Mouse (Mus musculus): ENCODE data around the gene Grpel1.

The Grpel1 gene

DNA sequence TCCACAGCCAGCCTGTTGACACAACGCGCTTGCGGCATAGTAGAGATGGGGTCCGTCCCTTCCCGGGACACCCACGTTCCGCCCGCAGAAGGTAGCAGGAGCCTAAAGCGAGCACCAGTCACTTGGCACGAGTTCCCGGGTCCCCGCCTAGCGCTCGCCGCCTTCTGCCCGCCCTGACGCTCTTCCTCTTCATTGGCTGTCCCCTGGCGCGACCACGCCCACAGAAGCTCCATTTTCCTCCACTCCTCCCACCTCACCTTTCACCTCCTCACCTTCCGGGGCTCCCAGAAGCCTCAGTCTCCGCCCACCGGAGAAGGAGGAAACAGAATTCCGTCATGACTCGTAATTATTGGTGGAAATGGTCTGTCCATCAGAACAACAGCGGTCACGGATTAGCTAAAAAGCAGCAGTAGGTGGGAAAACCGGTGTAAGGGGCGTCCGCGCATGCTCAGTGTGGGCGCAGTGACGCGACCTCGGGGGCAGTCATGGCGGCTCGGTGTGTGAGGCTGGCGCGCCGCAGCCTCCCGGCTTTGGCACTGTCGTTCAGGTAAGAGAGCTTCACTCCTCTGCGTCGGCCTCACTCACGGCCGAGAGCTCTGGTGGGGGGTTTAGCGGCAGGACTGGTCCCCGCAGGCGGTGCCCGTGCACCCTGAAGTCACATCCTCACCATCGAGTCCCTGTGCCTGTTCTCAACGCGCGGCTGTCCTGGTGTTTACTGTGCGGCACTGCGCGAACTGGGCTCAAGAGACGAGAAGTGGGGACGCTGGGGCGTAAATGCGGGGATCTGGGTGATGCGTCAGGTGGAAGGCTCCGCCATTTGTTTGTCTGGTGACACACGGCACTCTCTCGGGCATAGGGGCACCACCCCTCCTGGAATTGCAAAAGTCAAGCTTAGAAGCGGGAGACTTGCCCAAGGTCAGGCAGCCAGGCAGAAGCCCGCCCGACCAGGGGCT lies at the start of gene Grpel1:
Gene Grpel1, plus strand, starts transcription at position 290 of the 953 bp plus-strand sequence.
- DNase-seq (ENCODE audit: low spot score): peak; percentile 100

DNA sequence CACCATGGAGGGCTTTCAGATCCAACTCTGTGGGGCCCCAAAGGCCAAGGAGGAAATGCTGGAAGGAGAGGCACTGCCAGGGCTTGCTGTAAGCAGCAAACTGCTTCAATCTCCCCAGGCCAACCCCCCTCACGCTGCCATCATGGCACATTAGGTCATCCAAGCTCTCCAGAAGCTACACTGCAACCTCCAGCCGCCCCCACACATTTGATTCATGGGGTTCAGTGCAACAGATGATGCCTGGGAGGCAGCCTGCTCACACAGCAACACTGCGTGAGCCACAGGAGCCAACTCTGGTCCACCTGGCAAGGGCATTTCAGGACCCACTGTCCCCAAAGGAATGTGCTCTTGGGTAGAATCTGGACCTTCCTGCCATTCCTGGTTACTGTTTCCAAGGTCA lies 44.9 kb upstream of the Grpel1 start:
- DNase-seq (ENCODE audit: low spot score): no peak

DNA sequence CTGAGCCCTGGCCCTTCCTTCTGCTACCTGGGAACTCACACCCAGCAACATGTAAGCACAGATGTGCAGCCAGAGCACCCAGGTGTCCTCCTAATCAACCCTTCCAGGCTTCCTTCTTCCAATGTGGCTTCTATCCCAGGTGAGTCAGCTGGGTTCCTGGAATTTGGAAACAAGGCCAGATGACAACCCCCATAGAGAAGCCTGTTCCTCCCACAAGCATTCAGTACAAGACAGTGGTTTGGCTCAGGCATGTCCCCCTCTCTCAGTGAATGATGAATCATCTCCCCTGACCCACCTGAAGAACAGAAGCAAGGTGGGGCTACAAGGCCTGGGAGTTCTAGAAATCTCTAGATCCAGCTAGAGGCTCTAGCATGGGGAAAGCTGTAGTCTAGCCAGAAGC lies 42.1 kb upstream of the Grpel1 start:
- DNase-seq (ENCODE audit: low spot score): no peak

DNA sequence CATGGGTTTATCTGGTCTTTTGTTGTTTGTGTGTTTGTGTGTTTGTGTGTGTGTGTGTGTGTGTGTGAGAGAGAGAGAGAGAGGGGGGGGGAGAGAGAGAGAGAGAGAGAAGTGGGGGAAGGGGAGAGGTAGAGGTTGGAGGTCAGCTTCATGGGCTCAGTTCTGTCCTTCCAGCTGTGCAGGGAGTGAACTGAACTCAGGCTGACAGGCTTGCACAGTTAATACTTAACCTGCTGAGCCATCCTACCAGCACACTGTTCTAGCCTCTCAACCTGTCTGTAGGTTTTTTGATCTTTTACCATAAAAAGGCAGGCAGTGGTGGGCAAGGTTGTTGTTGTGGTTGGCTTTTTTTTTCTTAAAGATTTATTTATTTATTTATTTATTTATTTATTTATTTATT lies 40.1 kb upstream of the Grpel1 start:
- no peak for DNase-seq (ENCODE audit: low spot score)

DNA sequence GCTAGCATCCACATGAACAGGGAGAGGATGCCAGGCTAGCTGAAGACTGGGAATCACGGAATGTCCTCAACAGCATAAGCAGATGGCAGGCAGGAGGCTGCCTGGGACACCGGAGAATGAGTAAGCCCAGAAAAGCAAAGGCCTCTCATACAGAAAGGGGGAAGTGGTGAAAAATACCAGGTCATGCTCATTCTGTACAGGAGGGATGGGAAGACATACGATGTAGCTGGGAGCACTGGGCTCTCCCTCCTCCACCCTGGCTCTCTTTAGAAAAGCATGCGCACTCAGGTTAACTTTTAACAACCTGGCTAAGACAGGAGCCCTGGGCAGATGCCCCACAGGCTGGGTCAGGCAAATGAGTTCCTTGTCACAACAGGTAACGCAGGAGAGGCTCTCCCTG lies 38.4 kb upstream of the Grpel1 start:
- no peak for DNase-seq (ENCODE audit: low spot score)

DNA sequence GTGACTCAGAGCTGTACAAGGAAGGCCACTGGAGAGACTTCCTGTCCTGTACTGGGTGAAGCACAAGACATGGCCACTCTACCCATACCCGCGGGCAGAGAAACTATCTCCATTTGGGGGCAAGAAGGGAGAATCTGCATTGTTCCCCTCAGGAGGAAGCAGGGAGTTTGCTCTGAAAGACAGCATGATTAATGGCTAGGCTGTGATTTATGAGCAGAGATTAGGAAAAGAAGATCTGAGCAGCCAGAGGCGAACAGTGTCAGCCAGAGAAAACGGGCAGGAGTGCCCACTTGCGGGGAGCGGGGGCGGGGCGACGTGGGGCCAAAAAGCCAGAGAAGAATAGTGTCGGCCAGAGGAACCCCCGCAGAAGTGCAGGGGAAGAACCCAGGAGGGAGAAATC lies 37.0 kb upstream of the Grpel1 start:
- no peak for DNase-seq (ENCODE audit: low spot score)

DNA sequence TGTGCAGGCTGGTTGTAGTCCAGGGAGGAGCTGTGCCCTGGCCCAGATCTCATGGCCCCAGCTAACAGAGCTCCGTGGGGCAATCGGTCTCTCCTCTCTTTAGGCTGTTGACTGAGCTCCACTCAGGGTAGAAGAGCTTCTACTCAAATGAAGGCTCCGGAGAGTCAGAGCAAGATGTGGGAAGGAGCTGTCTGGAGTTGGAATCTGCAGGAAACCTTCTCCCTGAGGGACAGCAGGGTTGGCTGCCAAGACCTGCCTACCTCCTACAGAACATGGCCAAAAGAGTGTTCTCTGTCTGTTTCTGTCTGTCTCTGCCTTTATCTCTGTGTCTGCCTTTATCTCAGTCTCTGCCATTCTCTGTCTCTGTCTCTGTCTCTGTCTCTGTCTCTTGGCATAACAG lies 35.2 kb upstream of the Grpel1 start:
- DNase-seq (ENCODE audit: low spot score): no peak

DNA sequence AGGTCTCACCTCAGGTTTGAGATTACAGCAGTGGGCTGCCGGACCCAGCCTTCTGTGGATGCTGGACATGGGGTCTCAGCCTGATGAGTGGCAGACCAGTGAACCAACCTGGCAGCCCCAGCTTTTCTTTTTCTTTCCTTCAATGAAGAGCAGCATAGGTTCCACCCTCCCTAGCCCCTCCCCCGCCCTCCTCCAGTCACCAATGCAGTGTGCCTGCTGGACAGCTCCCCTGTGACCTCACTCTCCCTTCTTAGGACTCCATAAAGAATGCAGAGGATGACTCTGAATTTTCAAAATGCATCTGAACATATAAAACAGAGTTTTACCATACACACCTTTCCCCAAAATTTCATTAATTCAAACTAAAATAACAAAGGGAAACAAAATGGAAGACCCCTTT lies 33.1 kb upstream of the Grpel1 start:
- DNase-seq (ENCODE audit: low spot score): no peak

DNA sequence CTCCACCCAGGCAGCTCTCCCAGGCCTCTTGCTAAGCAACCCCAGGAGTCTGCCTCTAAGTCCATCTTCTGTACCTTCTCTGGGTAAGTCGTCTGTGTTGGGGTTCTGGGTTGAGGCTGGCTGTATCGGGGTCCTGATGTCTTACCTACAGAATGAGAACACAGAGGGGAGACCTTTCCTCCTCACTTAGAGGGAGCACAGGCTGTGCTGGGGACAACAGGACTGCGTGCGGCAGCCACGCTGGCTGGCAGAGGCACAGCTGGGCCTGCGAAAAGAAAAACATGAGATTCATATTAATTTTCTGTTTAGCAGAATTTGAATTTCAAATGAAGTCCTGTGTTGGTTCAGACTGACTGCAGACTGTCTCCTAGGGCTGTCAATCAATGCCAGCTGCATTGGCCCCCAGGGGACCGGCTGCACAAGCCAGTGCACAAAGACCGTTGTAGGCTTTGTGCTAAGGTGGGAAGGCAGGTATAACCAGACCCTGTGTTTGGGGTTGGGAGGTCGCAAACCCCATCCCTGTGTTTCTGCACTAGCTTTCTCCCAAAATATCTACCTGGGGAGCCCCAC lies 30.3 kb upstream of the Grpel1 start:
- no peak for DNase-seq (ENCODE audit: low spot score)

DNA sequence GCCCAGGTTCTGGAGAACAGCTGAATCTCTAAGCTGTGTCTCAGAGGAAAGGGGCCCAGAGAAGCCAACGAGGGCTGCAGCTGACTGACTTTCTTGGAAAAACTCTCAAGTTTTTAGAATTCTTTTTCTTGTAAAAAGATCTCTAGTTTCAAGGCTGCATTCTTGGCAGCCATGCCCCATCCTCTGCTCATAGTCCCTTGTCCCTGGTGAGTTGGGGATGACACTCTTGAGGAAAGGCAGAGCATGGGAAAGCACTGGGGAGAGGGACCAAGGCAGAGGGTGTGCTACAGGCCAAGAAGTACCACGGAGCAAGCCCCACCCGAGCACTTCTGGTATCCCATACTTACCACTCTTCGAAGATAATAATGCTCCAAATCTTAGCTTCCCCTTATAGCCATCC lies 27.9 kb upstream of the Grpel1 start:
- DNase-seq (ENCODE audit: low spot score): no peak

DNA sequence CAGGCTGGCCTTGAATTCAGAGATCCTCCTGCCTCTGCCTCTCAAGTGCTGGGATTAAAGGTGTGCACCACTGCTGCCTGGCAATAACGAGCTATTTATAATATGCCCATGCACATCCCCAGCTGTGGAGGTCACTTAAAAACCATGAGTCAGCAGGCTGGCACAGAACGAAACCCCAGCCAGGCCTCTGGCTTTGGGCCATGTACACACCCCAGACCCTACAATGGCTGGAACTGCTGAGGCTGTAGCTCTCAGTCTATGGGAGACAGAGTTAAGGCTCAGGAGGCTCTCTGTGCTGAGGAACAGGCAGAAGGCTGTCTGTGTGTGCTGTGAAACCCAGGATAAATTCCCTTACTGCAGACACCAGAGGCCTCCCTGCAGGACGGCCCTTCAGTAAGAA lies 24.1 kb upstream of the Grpel1 start:
- DNase-seq (ENCODE audit: low spot score): no peak

DNA sequence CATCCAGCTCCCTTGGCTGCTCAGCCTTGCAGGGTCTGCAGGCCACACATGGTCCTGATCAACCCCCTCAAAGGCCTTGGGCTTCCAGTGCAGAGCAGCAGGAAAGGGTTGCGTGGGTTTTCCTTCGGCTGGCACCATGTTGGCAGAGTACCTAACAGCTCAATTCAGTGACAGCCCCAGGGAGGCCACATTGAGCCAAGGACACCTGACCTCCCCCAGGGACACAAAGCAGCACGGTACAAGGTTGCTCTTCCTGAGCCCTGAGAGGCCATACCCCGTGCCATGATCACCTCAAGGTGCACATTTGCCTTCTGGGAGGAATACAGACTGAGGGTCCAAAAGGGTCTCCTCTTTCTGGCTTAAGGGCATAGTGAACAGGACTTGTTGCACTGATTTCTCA lies 20.2 kb upstream of the Grpel1 start:
- DNase-seq (ENCODE audit: low spot score): no peak

DNA sequence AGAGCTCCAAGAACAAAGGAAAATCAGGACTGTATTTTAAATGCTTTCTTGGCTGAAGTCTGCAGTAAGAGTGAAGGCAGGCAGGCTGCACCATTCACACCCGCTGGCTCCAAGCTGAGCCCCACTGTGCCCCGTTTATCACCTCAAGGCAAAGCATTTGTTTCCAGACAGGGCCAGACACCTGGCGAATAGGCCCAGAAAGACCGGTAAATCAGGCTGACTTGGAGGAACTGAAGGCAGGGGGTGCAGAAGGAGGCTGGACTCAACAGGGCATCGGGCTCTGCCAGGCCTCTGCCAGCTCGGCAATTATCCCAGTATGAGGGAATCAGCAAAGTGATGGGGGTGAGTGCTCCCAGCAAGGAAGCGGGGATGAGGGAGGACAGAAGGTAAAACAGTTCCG lies 19.8 kb upstream of the Grpel1 start:
- no peak for DNase-seq (ENCODE audit: low spot score)

DNA sequence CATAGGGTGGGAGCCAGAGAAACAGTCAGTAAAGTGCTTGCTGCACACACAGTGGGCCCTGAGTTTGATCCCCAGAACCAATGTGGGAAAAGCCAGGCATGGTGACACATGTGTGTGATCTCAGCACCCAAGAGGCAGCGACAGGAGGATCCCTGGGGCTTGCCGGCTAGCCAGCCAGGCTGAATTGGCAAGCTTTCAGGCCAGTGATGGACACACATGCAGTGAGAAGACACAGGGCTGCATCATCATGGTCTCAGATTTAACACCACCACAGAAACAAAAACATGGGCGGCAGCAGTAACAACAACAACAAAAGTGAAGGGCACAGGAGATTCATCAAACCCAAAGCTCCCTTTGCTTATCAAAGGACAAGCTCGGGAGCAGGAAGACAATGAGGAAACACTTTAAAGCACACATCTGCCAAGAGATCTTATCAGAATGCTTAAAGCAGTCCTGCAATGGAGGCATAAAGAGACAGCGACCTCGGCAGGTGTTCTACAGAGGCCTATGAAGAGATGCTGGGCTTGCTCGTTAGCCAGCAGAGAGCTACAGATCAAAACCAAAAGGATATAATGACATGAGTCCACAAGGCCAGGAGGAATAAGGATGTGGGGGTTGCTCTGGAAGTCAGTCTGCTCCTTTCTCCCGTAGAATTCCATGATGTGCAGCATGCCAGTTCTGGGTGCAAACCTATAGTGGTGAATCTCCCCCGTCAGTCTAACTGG lies 18.5 kb upstream of the Grpel1 start:
- no peak for DNase-seq (ENCODE audit: low spot score)

DNA sequence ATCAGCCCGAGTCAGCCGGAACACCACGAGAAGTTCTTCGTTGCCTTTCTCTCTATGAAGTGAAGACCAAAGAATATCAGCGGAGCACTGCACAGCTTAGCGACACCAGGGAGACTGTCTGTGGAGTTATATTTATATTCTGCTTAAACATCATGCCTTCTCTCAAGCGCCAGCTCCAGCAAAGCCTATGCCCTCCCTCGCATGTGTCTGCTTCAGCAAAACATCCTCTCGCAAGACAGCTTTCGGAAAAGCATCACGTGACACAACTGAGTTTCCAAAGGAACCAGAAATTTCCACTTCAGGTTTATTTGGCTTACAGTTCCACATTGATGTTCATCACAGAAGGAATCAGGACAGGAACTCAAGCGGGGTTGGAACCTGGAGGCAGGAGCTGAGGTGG lies 16.9 kb upstream of the Grpel1 start:
- no peak for DNase-seq (ENCODE audit: low spot score)

DNA sequence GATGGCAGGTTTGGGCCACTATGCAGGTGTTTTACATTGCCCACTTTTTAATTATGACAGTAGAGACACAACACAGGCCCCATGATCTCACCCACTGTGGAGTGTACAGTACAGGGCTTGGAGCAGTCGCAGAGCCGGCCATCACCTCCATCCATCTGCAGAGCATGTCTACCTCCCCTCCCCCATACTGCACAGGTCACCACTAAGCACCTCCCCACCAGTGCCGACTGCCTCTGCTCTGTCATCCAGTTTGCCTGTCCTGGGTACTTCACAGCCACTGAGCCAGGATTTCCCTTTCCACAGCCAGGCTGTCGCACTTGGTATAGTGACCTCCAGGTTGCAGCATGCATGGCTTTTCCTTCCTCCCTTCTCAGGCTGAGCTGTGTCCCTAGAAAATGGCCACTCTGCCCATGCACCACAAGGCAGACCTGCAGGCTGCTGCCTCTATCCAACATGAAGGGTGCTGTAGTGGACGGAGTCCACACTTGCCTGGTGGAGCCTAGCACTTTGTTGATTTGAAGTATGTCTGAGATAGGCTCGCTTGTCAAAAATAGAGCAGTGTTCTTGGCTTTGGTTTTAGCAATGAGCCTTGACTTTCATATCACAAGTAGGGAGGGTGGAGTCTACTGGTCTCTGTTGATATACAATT lies 15.0 kb upstream of the Grpel1 start:
- no peak for DNase-seq (ENCODE audit: low spot score)

DNA sequence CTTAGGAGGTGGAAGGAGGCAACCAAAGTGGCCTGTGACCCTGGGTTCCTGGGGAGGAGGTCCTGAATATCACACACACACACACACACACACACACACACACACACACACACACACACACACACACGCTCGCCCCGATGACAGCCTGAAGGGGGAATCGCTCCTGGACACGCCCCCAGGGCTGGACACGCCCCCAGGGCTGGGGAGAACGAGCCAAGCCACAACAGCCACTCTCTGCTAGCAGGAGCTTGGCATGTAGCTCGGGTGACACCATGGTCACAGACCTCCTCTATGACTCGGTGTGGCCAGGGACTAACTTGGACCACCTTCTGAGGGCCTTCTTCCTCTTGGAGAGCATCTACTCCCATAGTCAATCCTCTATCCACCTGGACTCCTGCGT lies 13.7 kb upstream of the Grpel1 start:
- DNase-seq (ENCODE audit: low spot score): no peak

DNA sequence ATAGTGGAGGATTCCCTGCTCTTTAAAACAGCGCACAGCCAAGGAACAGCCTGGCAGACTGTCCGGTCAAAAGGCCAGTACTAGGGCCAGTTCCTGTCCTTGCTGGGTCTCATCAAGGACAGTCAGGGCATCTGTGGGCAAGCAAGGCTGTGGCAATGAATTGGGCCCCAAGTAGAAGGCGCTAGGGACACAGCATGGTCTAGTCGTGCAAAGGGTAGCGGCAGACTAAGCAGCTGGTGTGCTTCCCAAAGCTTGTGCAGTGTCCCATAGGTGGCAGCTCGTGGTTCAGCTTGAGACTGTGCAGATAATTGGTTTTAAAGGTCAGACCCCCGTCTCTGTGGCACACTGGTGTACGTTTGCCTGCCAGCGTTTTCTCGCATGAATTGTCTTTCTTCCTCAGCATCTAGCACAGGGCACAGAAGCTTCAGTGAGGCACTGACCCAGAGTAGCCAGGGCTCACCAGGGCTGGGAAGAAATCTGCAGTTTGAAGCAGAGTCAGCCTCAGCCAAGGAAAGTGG lies 12.9 kb upstream of the Grpel1 start:
- DNase-seq (ENCODE audit: low spot score): no peak

DNA sequence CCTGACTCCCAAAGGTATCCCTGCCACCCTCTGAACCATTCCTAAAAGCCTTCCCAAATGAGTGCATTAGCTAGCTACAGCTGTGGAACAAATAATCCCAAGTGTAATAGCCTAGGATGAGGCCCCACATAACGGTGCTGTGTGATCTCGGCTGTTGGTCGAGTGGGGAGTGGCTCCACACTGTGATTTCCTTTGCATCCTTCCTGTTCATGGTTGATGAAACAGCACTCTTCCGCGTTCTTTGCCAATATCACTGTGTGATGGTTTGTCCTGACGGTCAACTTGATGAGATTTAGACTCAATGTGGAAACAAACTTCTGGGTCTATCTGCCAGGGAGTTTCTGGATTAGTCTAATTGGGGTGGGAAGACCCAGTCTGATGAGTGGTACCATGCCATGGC lies 12.0 kb upstream of the Grpel1 start:
- no peak for DNase-seq (ENCODE audit: low spot score)

DNA sequence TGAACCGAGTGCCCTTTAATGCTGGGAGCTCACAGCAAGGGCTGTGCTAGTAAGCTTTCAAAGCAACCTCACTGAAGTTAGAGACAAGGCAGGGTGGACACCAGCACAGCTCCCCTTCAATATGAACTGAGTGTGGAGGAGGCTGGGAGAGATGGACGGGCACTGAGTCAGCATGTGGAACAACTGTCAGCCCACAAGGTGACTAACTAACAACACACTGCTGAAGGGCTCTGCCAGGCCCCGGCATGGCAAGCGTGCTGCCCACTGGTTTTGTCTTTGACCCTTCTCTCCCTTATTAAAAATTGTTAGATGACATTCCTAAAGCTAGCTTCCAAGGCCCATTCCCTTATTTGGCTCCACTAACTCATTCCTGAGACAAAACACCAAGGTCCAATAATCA lies 7.1 kb upstream of the Grpel1 start:
- no peak for DNase-seq (ENCODE audit: low spot score)

DNA sequence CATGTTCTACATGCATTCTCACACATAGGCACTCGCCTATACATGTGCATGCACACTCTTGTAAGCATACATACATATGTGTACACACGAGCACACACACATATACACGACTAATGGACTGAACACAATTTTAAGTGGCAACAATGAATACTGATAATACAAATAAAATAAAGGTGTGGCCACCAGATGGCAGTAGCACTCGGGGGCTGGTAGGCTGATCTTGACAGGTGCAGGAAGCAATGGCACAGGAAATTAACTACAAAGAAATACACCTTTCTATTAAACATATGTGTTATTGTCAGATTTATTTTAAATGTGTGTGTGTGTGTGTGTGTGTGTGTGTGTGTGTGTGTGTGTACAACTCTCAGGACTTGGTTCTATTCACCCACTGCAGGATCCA lies 5.9 kb upstream of the Grpel1 start:
- peak; percentile 48 for DNase-seq (ENCODE audit: low spot score)

DNA sequence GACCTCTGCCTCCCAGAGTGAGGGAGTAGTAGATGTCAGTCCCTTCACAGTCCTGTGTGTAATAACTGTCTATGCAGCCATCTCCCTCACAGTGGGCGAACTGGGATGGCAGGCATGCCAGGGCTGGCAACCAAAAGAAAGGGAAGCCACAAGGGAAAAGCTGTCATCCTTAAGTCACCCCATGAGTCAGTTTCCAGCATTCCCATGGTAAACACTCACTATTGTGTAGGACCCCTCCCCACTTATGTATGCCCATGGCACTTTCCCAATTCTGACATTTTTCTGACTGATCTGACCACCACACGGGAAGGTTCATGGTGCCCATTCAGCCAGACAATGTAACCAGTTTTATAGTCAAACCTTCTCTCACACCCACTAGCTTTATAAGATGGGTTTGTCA lies 4.1 kb upstream of the Grpel1 start:
- DNase-seq (ENCODE audit: low spot score): no peak
